Mouse (Mus musculus) heart, embryonic 14.5 days (tissue): ENCODE data around the gene Wee1. TPM values are rescaled to one million over a fixed set of nuclear protein-coding genes. Genes with fewer than 3 reads are reported as not detected.
A peak's percentile ranks its signal among the peaks of the same experiment; 100 is the strongest.
"Not testable (repeated sequence)": the region's sequence is repeated elsewhere in the genome, so short reads cannot be mapped to it uniquely, and the experiment has no call there.

ENCODE experiments used
- ATAC-seq: fragments of 200-750 bp; cut with Nextera tagmentation; 2 replicates; pipeline ENCODE4 v1.8.0; 2017; ENCODE audit warnings: low read depth, moderate TSS enrichment; ENCODE audit not compliant: insufficient number of reproducible peaks, insufficient read depth, low FRiP score
- H3K27ac ChIP-seq, 2 experiments: fragments of 200-500 bp in 1 of 2; fragments of 300-500 bp in 1 of 2; sonication (generic) in 1 of 2; replicated peaks in 1 of 2; 2 replicates each; pipeline ENCODE4 v1.5.1; 2012 to 2014; ENCODE audit warnings: low read depth in 2 of 2, low read length in 2 of 2, control low read depth in 1 of 2, mild to moderate bottlenecking in 1 of 2, mixed read lengths in 1 of 2; ENCODE audit not compliant: control insufficient read depth in 1 of 2, insufficient read depth in 1 of 2
- H3K27me3 ChIP-seq: fragments of 300-500 bp; sonication (generic); 2 replicates; pipeline ENCODE4 v1.6.1; 2014; ENCODE audit warnings: mild to moderate bottlenecking, low read length, control low read depth; ENCODE audit not compliant: control insufficient read depth, insufficient read depth
- H3K36me3 ChIP-seq: fragments of 300-500 bp; sonication (generic); 2 replicates; pipeline ENCODE4 v1.6.1; 2014; ENCODE audit warnings: mild to moderate bottlenecking, control low read depth, low read length, mixed read lengths; ENCODE audit not compliant: control insufficient read depth, insufficient read depth
- H3K4me1 ChIP-seq, 2 experiments: fragments of 200-500 bp in 1 of 2; fragments of 300-500 bp in 1 of 2; sonication (generic) in 1 of 2; 2 replicates each; pipeline ENCODE4 v1.6.1; 2012 to 2014; ENCODE audit warnings: low read length in 2 of 2, control low read depth in 1 of 2, mixed read lengths in 1 of 2; ENCODE audit not compliant: control insufficient read depth in 2 of 2, insufficient read depth in 2 of 2
- H3K4me2 ChIP-seq: fragments of 300-500 bp; sonication (generic); 2 replicates; pipeline ENCODE4 v1.6.1; 2014; ENCODE audit warnings: mild to moderate bottlenecking, low read length
- H3K4me3 ChIP-seq, 2 experiments: fragments of 200-500 bp in 1 of 2; fragments of 300-500 bp in 1 of 2; sonication (generic) in 1 of 2; 2 replicates each; pipeline ENCODE4 v1.5.1; 2012 to 2014; ENCODE audit warnings: low read length in 2 of 2, mild to moderate bottlenecking in 2 of 2, control low read depth in 1 of 2, low read depth in 1 of 2, moderate library complexity in 1 of 2; ENCODE audit not compliant: control insufficient read depth in 1 of 2, insufficient read depth in 1 of 2
- H3K9ac ChIP-seq: fragments of 300-500 bp; sonication (generic); 2 replicates; pipeline ENCODE4 v1.6.1; 2014; ENCODE audit warnings: mild to moderate bottlenecking, low read length
- H3K9me3 ChIP-seq: fragments of 300-500 bp; sonication (generic); 2 replicates; pipeline ENCODE4 v1.6.1; 2016; ENCODE audit warnings: low read length, control low read depth; ENCODE audit not compliant: control insufficient read depth
- WGBS: fragments of 180-500 bp; shearing (Covaris S2); extraction: QIAGEN DNeasy Blood & Tissue Kit; methylation state at CpG from one replicate; pipeline ENCODE4 v1.1.7; 2014; 5-methylcytosine and 5-hydroxymethylcytosine counted together
- polyA plus RNA-seq: library from polyadenylated mRNA; unstranded; fragments of >200 nt; fragmentation: Nextera tagmentation; extraction: Ambion mirVana; gene quantifications from 2 replicates; pipeline ENCODE4 v1.2.1, GENCODE M21; 2014

Gene Wee1
- polyA plus RNA-seq, 1 experiment from 2014 or later: 29.8 TPM

GRCm38 (mm10) chr7:110122565-110123422 is 948 bp downstream of the Wee1 start:
- peaks cover 20% of the 10 kb centered on the region for H3K36me3 ChIP-seq
- peak overlapping the region; percentile 76 to 89 for H3K4me3 ChIP-seq
- no peaks in the 10 kb centered on the region for H3K9me3 ChIP-seq
- H3K4me1 ChIP-seq: peaks cover 11 to 25% of the 10 kb centered on the region in 2 experiments
- no peaks in the 10 kb centered on the region for H3K27me3 ChIP-seq
- peak overlapping the region; percentile 96 for H3K9ac ChIP-seq
- peak; percentile 2; the same call in 1 of the 2 replicates for ATAC-seq
- peak overlapping the region; percentile 79 for H3K4me2 ChIP-seq
- WGBS: under 1% methylated on average over 74 of the region's 74 CpGs
- peak overlapping the region; percentile 90 to 94 for H3K27ac ChIP-seq

DNA sequence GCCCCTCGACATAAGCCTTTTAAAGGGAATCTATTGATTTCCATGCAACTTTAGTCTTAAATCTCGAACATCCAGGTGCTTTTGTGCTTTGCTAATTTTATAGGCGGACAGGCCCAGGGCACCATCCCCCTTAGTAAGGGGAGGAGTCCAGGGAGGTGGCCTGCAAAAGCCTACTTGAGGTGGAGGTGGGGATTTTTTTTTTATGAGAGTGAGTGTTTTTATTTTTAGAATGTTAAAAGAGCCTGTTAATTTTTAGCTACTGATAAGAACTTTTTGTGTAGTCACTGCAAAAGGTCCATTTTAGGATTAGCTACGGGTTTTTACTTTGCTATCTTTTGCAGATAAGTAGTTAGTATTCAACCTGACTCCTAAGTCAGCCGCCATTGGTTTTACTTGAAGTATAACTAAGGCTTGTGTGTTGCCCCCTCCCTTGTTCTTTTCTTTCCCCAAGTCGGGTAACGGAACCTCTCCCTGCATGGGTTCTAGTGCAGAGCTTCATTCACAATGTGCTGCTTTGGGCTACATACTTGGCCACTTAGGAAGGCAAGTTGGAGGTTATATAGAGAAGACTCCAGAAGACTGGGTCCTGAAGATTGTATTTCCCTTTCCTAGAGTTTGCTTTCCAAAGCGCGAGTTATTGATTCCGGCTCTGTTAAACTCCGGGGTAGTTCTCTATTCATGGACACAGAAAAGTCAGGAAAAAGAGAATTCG is 2.2 kb downstream of the Wee1 start:
- 31% methylated on average over 12 of the region's 12 CpGs for WGBS
- Histone ChIP-seq H3K4me2 (peak overlapping the region; percentile 79), H3K27me3 (no peaks in the 10 kb centered on the region), H3K9me3 (no peaks in the 10 kb centered on the region), H3K4me1 (peaks cover 5 to 16% of the 10 kb centered on the region in 2 experiments), H3K4me3 (peak overlapping the region; percentile 76 to 89), H3K9ac (peak overlapping the region; percentile 96), H3K27ac (peak overlapping the region; percentile 80 to 94), H3K36me3 (peaks cover 32% of the 10 kb centered on the region)
- ATAC-seq: no peak

GRCm38 (mm10) chr7:110128566-110128965 is 6.7 kb downstream of the Wee1 start:
- no peak for ATAC-seq
- H3K4me2 ChIP-seq: no peak overlapping the region
- peaks cover 76% of the 10 kb centered on the region for H3K36me3 ChIP-seq
- H3K9me3 ChIP-seq: no peaks in the 10 kb centered on the region
- no peak overlapping the region for H3K27ac ChIP-seq
- H3K27me3 ChIP-seq: no peaks in the 10 kb centered on the region
- no peak overlapping the region for H3K9ac ChIP-seq
- peaks cover 0 to 2% of the 10 kb centered on the region in 2 experiments; a peak in 3 of 4 replicates for H3K4me1 ChIP-seq
- H3K4me3 ChIP-seq: no peak overlapping the region
- WGBS: 78% methylated on average over 2 of the region's 2 CpGs

GRCm38 (mm10) chr7:110132272-110132671 is 10.4 kb downstream of the Wee1 start:
- H3K4me2 ChIP-seq, H3K9ac ChIP-seq, ATAC-seq, H3K4me1 ChIP-seq, H3K27ac ChIP-seq, H3K4me3 ChIP-seq, H3K27me3 ChIP-seq, H3K9me3 ChIP-seq: not testable (repeated sequence)
- WGBS: 77% methylated on average over 2 of the region's 2 CpGs
- peaks cover 98% of the 10 kb centered on the region for H3K36me3 ChIP-seq

- H3K9me3 ChIP-seq: no peaks in the 10 kb centered on the region
- H3K36me3 ChIP-seq: peaks cover 99% of the 10 kb centered on the region
- no peak overlapping the region for H3K27ac ChIP-seq
- no peak for ATAC-seq
- H3K27me3 ChIP-seq: no peaks in the 10 kb centered on the region
- H3K4me3 ChIP-seq: no peak overlapping the region
- H3K9ac ChIP-seq: no peak overlapping the region
- no peaks in the 10 kb centered on the region for H3K4me1 ChIP-seq
- H3K4me2 ChIP-seq: no peak overlapping the region
- 92% methylated on average over 5 of the region's 5 CpGs for WGBS
Observed at GRCm38 (mm10) chr7:110133988-110134387, 12.1 kb downstream of the Wee1 start.

- no peaks in the 10 kb centered on the region for H3K4me1 ChIP-seq
- no peaks in the 10 kb centered on the region for H3K9me3 ChIP-seq
- no peak for ATAC-seq
- no peak overlapping the region for H3K27ac ChIP-seq
- no peak overlapping the region for H3K4me2 ChIP-seq
- peaks cover 100% of the 10 kb centered on the region for H3K36me3 ChIP-seq
- no peak overlapping the region for H3K9ac ChIP-seq
- H3K27me3 ChIP-seq: no peaks in the 10 kb centered on the region
- 84% methylated on average over 2 of the region's 2 CpGs for WGBS
- no peak overlapping the region for H3K4me3 ChIP-seq
Observed at GRCm38 (mm10) chr7:110138538-110138937, 16.7 kb downstream of the Wee1 start.

DNA sequence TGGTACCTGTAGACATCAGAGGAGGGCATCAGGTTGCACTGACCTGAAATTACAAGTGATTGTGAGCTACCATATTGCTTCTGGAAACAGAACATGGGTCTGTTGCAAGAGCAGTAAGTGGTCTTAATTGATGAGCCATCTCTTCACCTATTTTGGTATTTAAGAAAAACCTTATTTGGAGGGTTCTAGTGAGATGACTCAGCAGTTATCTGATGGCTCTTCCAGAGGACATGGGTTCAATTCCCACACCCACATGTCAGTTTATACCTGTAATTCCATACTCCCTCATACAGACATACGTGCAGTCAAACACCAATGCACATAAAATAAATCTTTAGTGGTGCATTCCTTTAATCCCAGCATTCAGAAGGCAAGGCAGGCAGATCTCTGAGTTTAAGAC is 22.0 kb downstream of the Wee1 start:
- H3K9me3 ChIP-seq: no peaks in the 10 kb centered on the region
- 97% methylated on average over 1 of the region's 1 CpGs for WGBS
- no peak overlapping the region for H3K4me2 ChIP-seq
- no peak for ATAC-seq
- no peak overlapping the region for H3K4me3 ChIP-seq
- no peaks in the 10 kb centered on the region for H3K4me1 ChIP-seq
- peaks cover 70% of the 10 kb centered on the region for H3K36me3 ChIP-seq
- H3K27ac ChIP-seq: no peak overlapping the region
- H3K27me3 ChIP-seq: no peaks in the 10 kb centered on the region
- no peak overlapping the region for H3K9ac ChIP-seq
